Mouse (Mus musculus) midbrain, postnatal 0 days (tissue): ENCODE measurements around the gene Efcab11. TPM values are rescaled to one million over a fixed set of nuclear protein-coding genes. Genes with fewer than 3 reads are reported as not detected.

Experiments
- ATAC-seq: fragments of 200-750 bp; cut with Nextera tagmentation; 2 replicates; pipeline ENCODE4 v1.8.0; 2017; ENCODE audit warnings: moderate number of reproducible peaks, mild to moderate bottlenecking, moderate TSS enrichment, moderate library complexity; ENCODE audit not compliant: low FRiP score
- DNase-seq: peaks from one replicate; pipeline ENCODE4 v3.0.0-alpha.2; 2015; ENCODE audit warnings: low spot score
- H3K27ac ChIP-seq: fragments of 300-500 bp; sonication (generic); 2 replicates; pipeline ENCODE4 v1.5.1; 2014; ENCODE audit warnings: low read depth, mild to moderate bottlenecking, low read length, mixed read lengths
- H3K27me3 ChIP-seq: fragments of 300-500 bp; sonication (generic); 2 replicates; pipeline ENCODE4 v1.6.1; 2014; ENCODE audit warnings: low read length, control low read depth, mixed read lengths; ENCODE audit not compliant: insufficient read depth
- H3K36me3 ChIP-seq: fragments of 300-500 bp; sonication (generic); 2 replicates; pipeline ENCODE4 v1.6.1; 2014; ENCODE audit warnings: low read length, control low read depth, mixed read lengths; ENCODE audit not compliant: insufficient read depth
- H3K4me1 ChIP-seq: fragments of 300-500 bp; sonication (generic); 2 replicates; pipeline ENCODE4 v1.6.1; 2014; ENCODE audit warnings: mild to moderate bottlenecking, control low read depth, antibody characterized with exemption, low read length, mixed read lengths; ENCODE audit not compliant: insufficient read depth
- H3K4me2 ChIP-seq: fragments of 300-500 bp; sonication (generic); 2 replicates; pipeline ENCODE4 v1.6.1; 2014; ENCODE audit warnings: low read depth, mild to moderate bottlenecking, low read length, mixed read lengths; ENCODE audit not compliant: poor library complexity, severe bottlenecking
- H3K4me3 ChIP-seq: fragments of 300-500 bp; sonication (generic); 2 replicates; pipeline ENCODE4 v1.5.1; 2014; ENCODE audit warnings: low read depth, mild to moderate bottlenecking, low read length, moderate library complexity
- H3K9ac ChIP-seq: fragments of 300-500 bp; sonication (generic); replicated peaks from 2 replicates; pipeline ENCODE4 v1.6.1; 2014; ENCODE audit warnings: mild to moderate bottlenecking, low read length, moderate library complexity, mixed read lengths; ENCODE audit not compliant: poor library complexity, severe bottlenecking
- H3K9me3 ChIP-seq: fragments of 300-500 bp; sonication (generic); 2 replicates; pipeline ENCODE4 v1.6.1; 2016; ENCODE audit warnings: low read length, control low read depth
- CTCF ChIP-seq: IDR thresholded peaks from 2 replicates; pipeline ENCODE4 v1.5.1; 2016; ENCODE audit warnings: antibody characterized with exemption, mild to moderate bottlenecking
- WGBS: fragments of 180-500 bp; shearing (Covaris S2); extraction: QIAGEN DNeasy Blood & Tissue Kit; methylation state at CpG from one replicate; pipeline ENCODE4 v1.1.7; 2014; 5-methylcytosine and 5-hydroxymethylcytosine counted together
- polyA plus RNA-seq: library from polyadenylated mRNA; unstranded; fragments of >200 nt; fragmentation: Nextera tagmentation; extraction: Ambion mirVana; gene quantifications from 2 replicates; pipeline ENCODE4 v1.2.1, GENCODE M21; 2015
- total RNA-seq: library from RNA; depleted of rRNA; stranded (reverse); fragments of >200 nt; gene quantifications from 2 replicates; pipeline ENCODE4 v1.2.3, GENCODE M21; 2014

Gene Efcab11
- total and polyA plus RNA-seq, 2 experiments from 2014 or later = 2.5 to 2.6 TPM

- H3K9me3 ChIP-seq = no peaks in the 10 kb centered on the region
- WGBS = 84% methylated on average over 2 of the region's 2 CpGs
- H3K27me3 ChIP-seq = no peaks in the 10 kb centered on the region
- no peak overlapping the region for H3K9ac ChIP-seq
- no peak overlapping the region for H3K27ac ChIP-seq
- DNase-seq (no peak), ATAC-seq (no peak)
- peaks cover 8% of the 10 kb centered on the region; the same call in 1 of the 2 replicates for H3K4me1 ChIP-seq
- H3K4me2 ChIP-seq = no peak overlapping the region
- H3K4me3 ChIP-seq = no peak overlapping the region
- no peaks in the 10 kb centered on the region for H3K36me3 ChIP-seq
- TF ChIP-seq CTCF = no peak
Measured at GRCm38 (mm10) chr12:99849996-99850395, 34.2 kb downstream of the Efcab11 start.

- Histone ChIP-seq H3K27ac (no peak overlapping the region), H3K4me1 (no peaks in the 10 kb centered on the region), H3K9ac (no peak overlapping the region), H3K27me3 (no peaks in the 10 kb centered on the region), H3K36me3 (no peaks in the 10 kb centered on the region), H3K4me3 (no peak overlapping the region), H3K9me3 (no peaks in the 10 kb centered on the region), H3K4me2 (no peak overlapping the region)
- 88% methylated on average over 8 of the region's 8 CpGs for WGBS
- no peak for TF ChIP-seq CTCF
- ATAC-seq (no peak), DNase-seq (no peak)
Measured at GRCm38 (mm10) chr12:99844951-99845350, 39.3 kb downstream of the Efcab11 start.

DNA sequence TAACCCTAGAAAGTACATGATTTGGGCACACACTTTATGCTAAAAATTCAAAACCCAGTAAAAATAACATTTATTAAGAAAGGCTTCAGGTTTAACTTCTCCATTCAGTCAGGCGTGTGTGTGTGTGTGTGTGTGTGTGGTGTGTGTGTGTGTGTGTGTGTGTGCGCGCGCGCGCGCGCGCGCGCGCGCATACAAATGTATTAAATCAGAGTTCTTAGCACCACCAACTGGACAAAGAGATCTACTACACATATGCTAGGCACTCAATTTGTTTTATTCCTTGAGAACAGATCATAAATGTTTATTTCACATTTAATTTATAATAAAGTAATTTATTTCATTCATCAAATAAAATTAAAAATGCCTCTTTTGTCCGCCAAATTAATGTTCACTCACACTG lies 45.5 kb downstream of the Efcab11 start:
- Histone ChIP-seq H3K4me3 (no peak overlapping the region), H3K9ac (no peak overlapping the region), H3K36me3 (no peaks in the 10 kb centered on the region), H3K9me3 (no peaks in the 10 kb centered on the region), H3K4me1 (0 out of 2 replicates have a peak, but pooled peaks cover 4% of the 10 kb centered on the region), H3K27ac (no peak overlapping the region), H3K27me3 (no peaks in the 10 kb centered on the region), H3K4me2 (no peak overlapping the region)
- WGBS = 79% methylated on average over 14 of the region's 14 CpGs
- ATAC-seq = no peak
- DNase-seq = peak; percentile 76
- TF ChIP-seq CTCF = peak; percentile 63

DNA sequence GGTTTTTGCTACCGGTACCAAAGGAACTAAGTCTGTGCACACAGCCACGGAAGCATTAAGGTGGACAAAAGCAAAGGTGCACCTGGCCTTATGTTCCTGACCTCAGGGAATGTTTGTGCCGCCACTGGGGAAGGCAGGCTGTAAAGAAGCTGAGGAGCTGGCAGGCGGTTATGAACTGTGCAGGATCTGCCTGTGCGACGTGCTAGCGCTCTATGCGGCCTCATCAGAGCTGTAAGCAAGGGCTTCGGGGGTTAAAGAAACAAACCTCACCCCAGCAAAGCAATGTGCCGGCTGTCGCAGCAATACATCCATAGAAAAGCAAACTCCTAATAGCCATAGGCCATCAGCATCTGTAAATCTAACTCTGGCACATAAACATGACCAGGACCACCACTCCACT lies 46.1 kb downstream of the Efcab11 start:
- H3K9ac ChIP-seq = no peak overlapping the region
- H3K27ac ChIP-seq = no peak overlapping the region
- ATAC-seq (no peak), DNase-seq (no peak)
- no peak overlapping the region for H3K4me2 ChIP-seq
- no peaks in the 10 kb centered on the region for H3K36me3 ChIP-seq
- no peaks in the 10 kb centered on the region for H3K9me3 ChIP-seq
- no peak overlapping the region for H3K4me3 ChIP-seq
- H3K27me3 ChIP-seq = no peaks in the 10 kb centered on the region
- WGBS = 80% methylated on average over 11 of the region's 11 CpGs
- TF ChIP-seq CTCF = no peak
- H3K4me1 ChIP-seq = 0 out of 2 replicates have a peak, but pooled peaks cover 4% of the 10 kb centered on the region

DNA sequence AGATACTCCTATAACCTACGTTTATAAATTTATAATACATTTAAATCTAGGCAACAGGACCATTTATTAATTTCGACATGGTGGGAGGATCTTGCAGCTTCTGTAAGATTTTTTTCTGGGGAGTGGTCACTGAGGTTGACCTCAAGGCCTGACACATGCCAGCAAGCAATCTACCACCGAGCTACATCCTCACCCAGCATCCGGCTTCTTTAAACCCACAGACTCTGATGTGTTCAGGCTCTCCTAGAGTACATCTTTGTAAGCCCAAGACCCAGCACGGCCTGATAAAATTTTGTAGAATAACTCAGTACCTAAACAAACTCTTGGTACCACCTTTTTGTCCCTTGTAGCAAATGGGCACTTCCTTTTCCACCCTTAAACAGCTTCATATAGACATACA lies 46.7 kb downstream of the Efcab11 start:
- ATAC-seq (no peak), DNase-seq (no peak)
- H3K9me3 ChIP-seq = no peaks in the 10 kb centered on the region
- WGBS = 91% methylated on average over 5 of the region's 5 CpGs
- H3K27me3 ChIP-seq = no peaks in the 10 kb centered on the region
- no peak for TF ChIP-seq CTCF
- H3K4me3 ChIP-seq = no peak overlapping the region
- peak overlapping the region; percentile 77; the same call in 1 of the 2 replicates for H3K27ac ChIP-seq
- H3K9ac ChIP-seq = no peak overlapping the region
- no peaks in the 10 kb centered on the region for H3K36me3 ChIP-seq
- no peak overlapping the region for H3K4me2 ChIP-seq
- 0 out of 2 replicates have a peak, but pooled peaks cover 4% of the 10 kb centered on the region for H3K4me1 ChIP-seq

DNA sequence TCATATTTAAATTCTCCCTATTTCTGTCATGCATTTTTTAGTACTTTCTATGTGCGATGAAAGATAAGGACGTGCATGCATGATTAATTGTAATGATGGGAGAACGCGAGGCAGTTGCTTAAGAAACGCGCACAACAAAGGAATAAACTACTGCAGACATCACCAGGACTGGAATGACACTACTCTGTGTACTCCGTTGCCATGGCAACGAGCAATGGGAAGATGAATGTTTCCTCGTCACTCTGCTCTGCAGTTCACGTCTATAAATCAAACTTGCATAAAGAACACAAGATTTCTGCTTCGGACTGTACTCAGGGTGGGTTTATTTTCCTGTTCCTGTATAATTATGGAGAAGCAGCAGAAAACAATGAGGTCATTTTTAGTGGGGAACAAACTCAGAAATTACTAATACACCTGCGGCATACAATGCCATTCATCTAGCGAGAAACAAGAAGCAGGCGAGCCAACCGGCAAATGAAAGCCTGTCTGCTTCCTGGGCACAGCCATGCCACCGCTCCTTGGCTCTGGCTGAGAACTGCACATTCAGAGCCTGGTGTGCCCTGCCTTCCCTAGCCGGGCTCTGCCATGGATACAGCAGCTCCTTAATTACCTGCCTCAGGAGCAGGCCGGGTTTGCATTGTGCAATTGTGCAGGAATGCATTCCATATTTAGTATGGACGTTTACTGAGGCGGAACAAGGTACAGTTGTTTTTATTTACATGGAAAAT lies 47.7 kb downstream of the Efcab11 start:
- peak; percentile 80 for ATAC-seq
- H3K4me3 ChIP-seq = 0 out of 2 replicates have a peak overlapping the region, but pooled peaks have one; percentile 8

More for the DNA sequence above, 47.7 kb downstream of the Efcab11 start:
- WGBS = 27% methylated on average over 20 of the region's 20 CpGs
- Histone ChIP-seq H3K9ac (peak overlapping the region; percentile 30; the same call in 1 of the 2 replicates), H3K36me3 (no peaks in the 10 kb centered on the region), H3K4me2 (peak overlapping the region; percentile 32), H3K9me3 (no peaks in the 10 kb centered on the region), H3K27ac (peak overlapping the region; percentile 77), H3K27me3 (no peaks in the 10 kb centered on the region), H3K4me1 (0 out of 2 replicates have a peak, but pooled peaks cover 4% of the 10 kb centered on the region)
- peak; percentile 93 for DNase-seq
- no peak for TF ChIP-seq CTCF
